Mouse (Mus musculus) intestine, postnatal 0 days (tissue): Measurements from ENCODE around the gene Arpc2. TPM values are rescaled to one million over a fixed set of nuclear protein-coding genes. Genes with fewer than 3 reads are reported as not detected.
"Not testable (repeated sequence)": the region's sequence is repeated elsewhere in the genome, so short reads cannot be mapped to it uniquely, and the experiment has no call there.

Experiments used
- ATAC-seq: fragments of 200-750 bp; cut with Nextera tagmentation; 2 replicates; pipeline ENCODE4 v1.8.0; 2017; ENCODE audit warnings: mild to moderate bottlenecking, moderate TSS enrichment, moderate library complexity
- H3K27ac ChIP-seq: fragments of 300-500 bp; sonication (generic); 2 replicates; pipeline ENCODE4 v1.5.1; 2014; ENCODE audit warnings: mild to moderate bottlenecking, low read depth, low read length, moderate library complexity
- H3K27me3 ChIP-seq: fragments of 300-500 bp; sonication (generic); replicated peaks from 2 replicates; pipeline ENCODE4 v1.6.1; 2014; ENCODE audit warnings: low read length, mixed read lengths; ENCODE audit not compliant: control insufficient read depth, insufficient read depth
- H3K36me3 ChIP-seq: fragments of 300-500 bp; sonication (generic); 2 replicates; pipeline ENCODE4 v1.6.1; 2014; ENCODE audit warnings: mild to moderate bottlenecking, moderate library complexity; ENCODE audit not compliant: control insufficient read depth, insufficient read depth
- H3K4me1 ChIP-seq: fragments of 300-500 bp; sonication (generic); replicated peaks from 2 replicates; pipeline ENCODE4 v1.6.1; 2014; ENCODE audit warnings: antibody characterized with exemption, low read length, mixed read lengths; ENCODE audit not compliant: control insufficient read depth, insufficient read depth
- H3K4me2 ChIP-seq: fragments of 300-500 bp; sonication (generic); replicated peaks from 2 replicates; pipeline ENCODE4 v1.6.1; 2014; ENCODE audit warnings: low read depth, mild to moderate bottlenecking, moderate library complexity
- H3K4me3 ChIP-seq: fragments of 300-500 bp; sonication (generic); 2 replicates; pipeline ENCODE4 v1.5.1; 2014; ENCODE audit warnings: low read depth, low read length
- H3K9ac ChIP-seq: fragments of 300-500 bp; sonication (generic); 2 replicates; pipeline ENCODE4 v1.6.1; 2014; ENCODE audit warnings: mild to moderate bottlenecking, low read depth, low read length
- H3K9me3 ChIP-seq: fragments of 300-500 bp; sonication (generic); 2 replicates; pipeline ENCODE4 v1.6.1; 2016; ENCODE audit warnings: mixed run types; ENCODE audit not compliant: control insufficient read depth
- CTCF ChIP-seq: sonication (generic); IDR thresholded peaks from 2 replicates; pipeline ENCODE4 v1.5.1; 2016; ENCODE audit warnings: low read depth, mild to moderate bottlenecking, control low read depth, antibody characterized with exemption, moderate library complexity
- WGBS: fragments of 180-500 bp; shearing (Covaris S2); extraction: QIAGEN DNeasy Blood & Tissue Kit; methylation state at CpG from one replicate; pipeline ENCODE4 v1.1.7; 2014; 5-methylcytosine and 5-hydroxymethylcytosine counted together
- polyA plus RNA-seq: library from polyadenylated mRNA; unstranded; fragments of >200 nt; fragmentation: Nextera tagmentation; extraction: Ambion mirVana; gene quantifications from 2 replicates; pipeline ENCODE4 v1.2.1, GENCODE M21; 2015

Arpc2 gene
- polyA plus RNA-seq, 1 experiment from 2014 or later = 529 TPM

GRCm38 (mm10) chr1:74282896-74283625, 47.2 kb downstream of the Arpc2 start:
- H3K4me1 ChIP-seq = peaks cover 4% of the 10 kb centered on the region; the same call in 1 of the 2 replicates
- ATAC-seq = no peak
- no peaks in the 10 kb centered on the region for H3K27me3 ChIP-seq
- H3K4me2 ChIP-seq = no peak overlapping the region
- no peak overlapping the region for H3K4me3 ChIP-seq
- WGBS = 90% methylated on average over 10 of the region's 10 CpGs
- no peak for TF ChIP-seq CTCF
- H3K27ac ChIP-seq = no peak overlapping the region
- H3K36me3 ChIP-seq = peaks cover 38% of the 10 kb centered on the region
- no peak overlapping the region for H3K9ac ChIP-seq
- H3K9me3 ChIP-seq = no peaks in the 10 kb centered on the region

GRCm38 (mm10) chr1:74283686-74284463, 48.0 kb downstream of the Arpc2 start:
- Histone ChIP-seq H3K27ac (peak overlapping the region; percentile 89), H3K27me3 (no peaks in the 10 kb centered on the region), H3K4me2 (peak overlapping the region; percentile 81), H3K4me3 (peak overlapping the region; percentile 76), H3K4me1 (peaks cover 4% of the 10 kb centered on the region; the same call in 1 of the 2 replicates), H3K36me3 (peaks cover 46% of the 10 kb centered on the region), H3K9me3 (no peaks in the 10 kb centered on the region), H3K9ac (peak overlapping the region; percentile 60)
- 8% methylated on average over 15 of the region's 15 CpGs for WGBS
- peak; percentile 9 for ATAC-seq
- no peak for TF ChIP-seq CTCF

- WGBS = under 1% methylated on average over 56 of the region's 56 CpGs
- peak within 1 kb of the TSS; percentile 86 for H3K4me2 ChIP-seq
- peaks cover 52% of the 10 kb centered on the region for H3K36me3 ChIP-seq
- no peaks in the 10 kb centered on the region for H3K27me3 ChIP-seq
- peak within 1 kb of the TSS; percentile 76 for H3K4me3 ChIP-seq
- TF ChIP-seq CTCF = peak; percentile 56
- peak within 1 kb of the TSS; percentile 89 for H3K27ac ChIP-seq
- no peaks in the 10 kb centered on the region for H3K9me3 ChIP-seq
- peak within 1 kb of the TSS; percentile 60 for H3K9ac ChIP-seq
- peak; percentile 97 for ATAC-seq
- H3K4me1 ChIP-seq = peaks cover 4% of the 10 kb centered on the region; the same call in 1 of the 2 replicates
These were observed 48.8 kb downstream of the Arpc2 start, which contains the start of the genes Aamp and Pnkd for GRCm38 (mm10) chr1:74284543-74285160. Gene Aamp, minus strand, starts transcription at chr1:74284738. Gene Pnkd, plus strand, starts transcription at chr1:74284930.

GRCm38 (mm10) chr1:74285212-74286010, 49.5 kb downstream of the Arpc2 start:
- Histone ChIP-seq H3K36me3 (peaks cover 53% of the 10 kb centered on the region), H3K4me2 (peak overlapping the region; percentile 86), H3K9me3 (no peaks in the 10 kb centered on the region), H3K9ac (peak overlapping the region; percentile 51; the same call in 1 of the 2 replicates), H3K4me1 (peaks cover 4% of the 10 kb centered on the region; the same call in 1 of the 2 replicates), H3K4me3 (peak overlapping the region; percentile 74), H3K27ac (peak overlapping the region; percentile 35; the same call in 1 of the 2 replicates), H3K27me3 (no peaks in the 10 kb centered on the region)
- 3% methylated on average over 23 of the region's 23 CpGs for WGBS
- no peak for TF ChIP-seq CTCF
- 0 out of 2 replicates have a peak, but pooled peaks have one; percentile 0 for ATAC-seq

- ATAC-seq, H3K9ac ChIP-seq, H3K27ac ChIP-seq, H3K4me3 ChIP-seq, H3K4me2 ChIP-seq, H3K27me3 ChIP-seq, H3K9me3 ChIP-seq, H3K4me1 ChIP-seq: not testable (repeated sequence)
- peak; percentile 63 for TF ChIP-seq CTCF
- H3K36me3 ChIP-seq = peaks cover 53% of the 10 kb centered on the region
- WGBS = 51% methylated on average over 15 of the region's 17 CpGs
These were observed 51.2 kb downstream of the Arpc2 start for GRCm38 (mm10) chr1:74286869-74287607.
